In the genomic region with DNA sequence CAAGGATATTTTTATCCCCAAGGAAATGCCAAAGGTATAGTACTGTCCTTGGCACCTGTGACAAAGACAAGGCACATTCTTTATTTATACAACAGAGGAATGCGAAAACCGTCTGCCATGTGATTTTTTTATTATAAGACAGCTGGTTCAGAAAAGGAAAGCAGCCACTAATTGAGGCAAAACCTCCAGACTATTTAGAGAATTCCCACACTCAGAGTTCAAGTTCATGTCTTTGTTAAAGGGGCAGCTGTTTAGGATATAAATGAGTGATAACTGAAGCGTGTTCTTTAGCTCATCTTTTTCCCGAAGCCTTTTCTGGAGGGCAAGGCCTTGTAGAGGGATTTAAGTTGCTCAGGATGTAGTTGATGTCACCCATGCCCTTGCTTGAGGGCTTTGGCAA, we compare ENCODE assay signal across 19 mouse cellular contexts.
"Had no signal": no experiment of that assay in that cellular context is flagged by ENCODE, and none has a peak within 500 bp of the region (broad histone marks: within the 10 kb centered on the region; RNA-seq: fewer than 3 reads in every experiment).

No protein-coding gene starts in this region.

- ATAC-seq: lung, postnatal 0 days; midbrain, embryonic 16.5 days had no signal

- H3K4me2 ChIP-seq: lung, embryonic 15.5 days; midbrain, embryonic 12.5 days; neural tube, embryonic 13.5 days; neural tube, embryonic 15.5 days; stomach, embryonic 15.5 days had no signal

- H3K9ac ChIP-seq: lung, embryonic 15.5 days; midbrain, embryonic 12.5 days; neural tube, embryonic 13.5 days; neural tube, embryonic 15.5 days; stomach, embryonic 15.5 days had no signal

- H3K27ac ChIP-seq: lung, embryonic 15.5 days; midbrain, embryonic 10.5 days; midbrain, embryonic 12.5 days; neural tube, embryonic 13.5 days; neural tube, embryonic 15.5 days; stomach, embryonic 15.5 days; stomach, postnatal 0 days had no signal

- H3K36me3 ChIP-seq: lung, embryonic 15.5 days; midbrain, embryonic 10.5 days; midbrain, embryonic 12.5 days; neural tube, embryonic 13.5 days; neural tube, embryonic 15.5 days; stomach, embryonic 15.5 days had no signal

- DNase-seq: lung, adult 18-20 months; lung, postnatal 4 days; midbrain, embryonic 14.5 days; retina, postnatal 1 day; right cerebral cortex, adult 18-20 months; right cerebral cortex, postnatal 25 days; thymus, adult 2 months; thymus, postnatal 25 days; thymus, postnatal 4 days had no signal

- H3K4me1 ChIP-seq: lung, embryonic 15.5 days; midbrain, embryonic 12.5 days; neural tube, embryonic 15.5 days; stomach, embryonic 15.5 days had no signal

- H3K9me3 ChIP-seq: lung, embryonic 15.5 days; midbrain, embryonic 10.5 days; midbrain, embryonic 12.5 days; neural tube, embryonic 13.5 days; neural tube, embryonic 15.5 days; stomach, embryonic 15.5 days had no signal

- H3K27me3 ChIP-seq: lung, embryonic 15.5 days; midbrain, embryonic 12.5 days; neural tube, embryonic 13.5 days; neural tube, embryonic 15.5 days; stomach, embryonic 15.5 days had no signal

- H3K4me3 ChIP-seq: lung, embryonic 15.5 days; midbrain, embryonic 10.5 days; midbrain, embryonic 12.5 days; myocyte; neural tube, embryonic 13.5 days; neural tube, embryonic 15.5 days; stomach, embryonic 15.5 days had no signal
